In the genomic region with DNA sequence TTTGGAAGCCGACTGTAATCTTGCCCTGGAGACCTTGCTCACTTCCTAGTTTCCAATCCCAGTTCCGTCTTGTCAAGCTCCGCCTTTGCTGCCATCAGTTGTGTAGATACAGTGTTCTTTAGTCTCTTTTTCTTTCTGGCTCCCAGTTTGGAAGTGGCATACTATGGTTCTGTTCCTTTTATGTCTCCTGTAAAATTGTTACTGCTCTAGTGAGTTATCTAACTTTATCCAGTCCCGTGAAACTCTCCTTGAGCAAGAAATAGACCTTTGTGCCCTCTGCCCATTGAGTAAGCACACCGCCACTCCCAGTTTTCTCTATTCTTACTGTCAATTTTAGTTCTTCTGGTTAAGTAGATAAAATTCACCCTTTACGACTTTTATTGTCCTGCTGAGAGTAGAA, we compare ENCODE assay signal across 41 mouse cellular contexts. TPM values are rescaled to one million over a fixed set of nuclear protein-coding genes. Genes with fewer than 3 reads are reported as not detected.
DNase-seq lines count a peak whose midpoint lies in the region; ATAC-seq and TF ChIP-seq lines count a peak whose summit lies in the region.
"Had no signal": no experiment of that assay in that cellular context is flagged by ENCODE, and none has a peak within 500 bp of the region (broad histone marks: within the 10 kb centered on the region; RNA-seq: fewer than 3 reads in every experiment).

No protein-coding gene starts in this region.

- WGBS in liver, adult 2 months, result 39% methylated on average over 6 of the region's 6 CpGs
- WGBS in liver, embryonic 12.5 days (ENCODE audit: insufficient replicate concordance), result 81% methylated on average over 6 of the region's 6 CpGs
- WGBS in intestine, embryonic 15.5 days, result 66% methylated on average over 6 of the region's 6 CpGs
- WGBS in midbrain, postnatal 0 days, result 91% methylated on average over 6 of the region's 6 CpGs
- 87% methylated on average over 6 of the region's 6 CpGs for WGBS in hindbrain, embryonic 16.5 days

- H3K27me3 ChIP-seq in liver, adult 2 months (ENCODE audit: control insufficient read depth, insufficient read depth, low read length), result no peaks in the 10 kb centered on the region
- no peaks in the 10 kb centered on the region for H3K27me3 ChIP-seq in liver, embryonic 12.5 days (replicated peaks)
- no peaks in the 10 kb centered on the region for H3K27me3 ChIP-seq in intestine, embryonic 15.5 days (replicated peaks)
- H3K27me3 ChIP-seq in midbrain, postnatal 0 days (ENCODE audit: insufficient read depth, low read length), result no peaks in the 10 kb centered on the region
- no peaks in the 10 kb centered on the region for H3K27me3 ChIP-seq in hindbrain, embryonic 16.5 days (replicated peaks; ENCODE audit: control insufficient read depth, insufficient read depth, low read length)
- H3K27me3 ChIP-seq: embryonic facial prominence, embryonic 13.5 days; forebrain, embryonic 15.5 days; heart, embryonic 12.5 days; limb, embryonic 12.5 days; liver, embryonic 15.5 days; lung, embryonic 15.5 days; neural tube, embryonic 15.5 days had no signal

- peak; percentile 74 for DNase-seq in liver, adult 2 months (ENCODE audit: extremely low read depth, low read depth, low spot score)
- peak; percentile 17 for DNase-seq in brain, adult 2 months (ENCODE audit: low read depth, low spot score)
- DNase-seq in midbrain, postnatal 0 days (ENCODE audit: low spot score), result no peak
- DNase-seq: adrenal gland, adult 2 months; B cell, adult 2 months; cerebellum, adult 11-12 months; cerebellum, adult 9-11 months; gastrocnemius, postnatal 25 days; heart, postnatal 4 days; kidney, postnatal 36 days; layer of hippocampus, adult 9-11 months; lung, postnatal 4 days; midbrain, embryonic 14.5 days; right cerebral cortex, postnatal 25 days; spleen, adult 18-20 months; thymus, adult 18-20 months; thymus, postnatal 25 days had no signal

- H3K27ac ChIP-seq in liver, adult 2 months (replicated peaks; ENCODE audit: insufficient read depth, low read depth, low read length), result peak overlapping the region; percentile 54; the same call in 1 of the 2 replicates
- H3K27ac ChIP-seq in liver, embryonic 12.5 days, result no peak overlapping the region
- peak overlapping the region; percentile 77 for H3K27ac ChIP-seq in intestine, embryonic 15.5 days
- no peak overlapping the region for H3K27ac ChIP-seq in midbrain, postnatal 0 days (ENCODE audit: low read depth, low read length)
- no peak overlapping the region for H3K27ac ChIP-seq in hindbrain, embryonic 16.5 days (ENCODE audit: low read depth, low read length)
- H3K27ac ChIP-seq: embryonic facial prominence, embryonic 13.5 days; forebrain, embryonic 10.5 days; forebrain, embryonic 15.5 days; hindbrain, embryonic 14.5 days; limb, embryonic 12.5 days; lung, embryonic 15.5 days; neural tube, embryonic 15.5 days had no signal

- no peak for TF ChIP-seq POLR2A in liver, adult 2 months (IDR thresholded peaks at IDR 0.05; ENCODE audit: extremely low read depth, insufficient read depth, low read length)

- no peak overlapping the region for H3K4me2 ChIP-seq in liver, embryonic 12.5 days
- no peak overlapping the region for H3K4me2 ChIP-seq in intestine, embryonic 15.5 days (replicated peaks)
- H3K4me2 ChIP-seq in midbrain, postnatal 0 days (ENCODE audit: low read depth, low read length, poor library complexity, severe bottlenecking), result no peak overlapping the region
- H3K4me2 ChIP-seq in hindbrain, embryonic 16.5 days (ENCODE audit: low read length), result no peak overlapping the region
- H3K4me2 ChIP-seq: embryonic facial prominence, embryonic 13.5 days; forebrain, embryonic 15.5 days; heart, embryonic 12.5 days; hindbrain, embryonic 14.5 days; limb, embryonic 12.5 days; liver, embryonic 15.5 days; lung, embryonic 15.5 days; neural tube, embryonic 15.5 days had no signal

- no peak for TF ChIP-seq CTCF in liver, adult 2 months (IDR thresholded peaks at IDR 0.05; ENCODE audit: low read depth, low read length)
- no peak for TF ChIP-seq CTCF in midbrain, postnatal 0 days (IDR thresholded peaks at IDR 0.05)

- no peaks in the 10 kb centered on the region for H3K36me3 ChIP-seq in liver, adult 2 months (ENCODE audit: control insufficient read depth, insufficient read depth, low read length)
- H3K36me3 ChIP-seq in liver, embryonic 12.5 days, result peaks cover 100% of the 10 kb centered on the region
- peaks cover 25% of the 10 kb centered on the region; the same call in 1 of the 2 replicates for H3K36me3 ChIP-seq in intestine, embryonic 15.5 days
- H3K36me3 ChIP-seq in midbrain, postnatal 0 days (ENCODE audit: insufficient read depth, low read length), result no peaks in the 10 kb centered on the region
- no peaks in the 10 kb centered on the region for H3K36me3 ChIP-seq in hindbrain, embryonic 16.5 days (ENCODE audit: control insufficient read depth, insufficient read depth, low read length)

- H3K4me3 ChIP-seq in liver, adult 2 months (ENCODE audit: insufficient read depth, low read depth, low read length), result no peak overlapping the region
- H3K4me3 ChIP-seq in liver, embryonic 12.5 days, result no peak overlapping the region
- no peak overlapping the region for H3K4me3 ChIP-seq in intestine, embryonic 15.5 days (replicated peaks)
- H3K4me3 ChIP-seq in midbrain, postnatal 0 days (ENCODE audit: low read depth, low read length), result no peak overlapping the region
- no peak overlapping the region for H3K4me3 ChIP-seq in hindbrain, embryonic 16.5 days (ENCODE audit: low read length)
- H3K4me3 ChIP-seq: embryonic facial prominence, embryonic 13.5 days; forebrain, embryonic 10.5 days; forebrain, embryonic 15.5 days; heart, embryonic 12.5 days; limb, embryonic 12.5 days; liver, embryonic 15.5 days; lung, embryonic 15.5 days; neural tube, embryonic 15.5 days had no signal

- ATAC-seq in liver, embryonic 12.5 days, result no peak
- ATAC-seq in intestine, embryonic 15.5 days, result peak; percentile 76
- peak; percentile 23; the same call in 1 of the 2 replicates for ATAC-seq in megakaryocyte, adult 5-6 weeks (ENCODE audit: poor library complexity, severe bottlenecking)
- no peak for ATAC-seq in midbrain, postnatal 0 days (ENCODE audit: low FRiP score)
- ATAC-seq in hindbrain, embryonic 16.5 days, result no peak
- ATAC-seq: activated CD4-positive, CD25-positive, alpha-beta regulatory T cell, adult 4 months; forebrain, embryonic 15.5 days; inflammation-experienced regulatory T-cells, adult 6 months had no signal

- no peaks in the 10 kb centered on the region for H3K9me3 ChIP-seq in liver, embryonic 12.5 days (replicated peaks)
- H3K9me3 ChIP-seq in intestine, embryonic 15.5 days, result no peaks in the 10 kb centered on the region
- H3K9me3 ChIP-seq in midbrain, postnatal 0 days (ENCODE audit: low read length), result no peaks in the 10 kb centered on the region
- no peaks in the 10 kb centered on the region for H3K9me3 ChIP-seq in hindbrain, embryonic 16.5 days (ENCODE audit: control insufficient read depth, low read length)
- H3K9me3 ChIP-seq: embryonic facial prominence, embryonic 13.5 days; forebrain, embryonic 10.5 days; forebrain, embryonic 15.5 days; heart, embryonic 12.5 days; limb, embryonic 12.5 days; liver, embryonic 15.5 days; lung, embryonic 15.5 days; neural tube, embryonic 15.5 days had no signal

- peaks cover 19% of the 10 kb centered on the region for H3K4me1 ChIP-seq in liver, adult 2 months (ENCODE audit: control insufficient read depth, insufficient read depth, low read length)
- H3K4me1 ChIP-seq in liver, embryonic 12.5 days, result 0 out of 2 replicates have a peak, but pooled peaks cover 6% of the 10 kb centered on the region
- 0 out of 2 replicates have a peak, but pooled peaks cover 5% of the 10 kb centered on the region for H3K4me1 ChIP-seq in intestine, embryonic 15.5 days (replicated peaks)
- no peaks in the 10 kb centered on the region for H3K4me1 ChIP-seq in midbrain, postnatal 0 days (ENCODE audit: insufficient read depth, low read length)
- no peaks in the 10 kb centered on the region for H3K4me1 ChIP-seq in hindbrain, embryonic 16.5 days (ENCODE audit: control insufficient read depth, insufficient read depth, low read depth, low read length)
- H3K4me1 ChIP-seq: embryonic facial prominence, embryonic 13.5 days; forebrain, embryonic 10.5 days; forebrain, embryonic 15.5 days; heart, embryonic 12.5 days; limb, embryonic 12.5 days; lung, embryonic 15.5 days; neural tube, embryonic 15.5 days had no signal

- no peak overlapping the region for H3K9ac ChIP-seq in liver, adult 2 months (ENCODE audit: low read depth, low read length)
- no peak overlapping the region for H3K9ac ChIP-seq in liver, embryonic 12.5 days
- H3K9ac ChIP-seq in intestine, embryonic 15.5 days, result no peak overlapping the region
- no peak overlapping the region for H3K9ac ChIP-seq in midbrain, postnatal 0 days (replicated peaks; ENCODE audit: low read length, poor library complexity, severe bottlenecking)
- no peak overlapping the region for H3K9ac ChIP-seq in hindbrain, embryonic 16.5 days (ENCODE audit: low read depth, low read length)
- H3K9ac ChIP-seq: embryonic facial prominence, embryonic 13.5 days; forebrain, embryonic 15.5 days; heart, embryonic 12.5 days; hindbrain, embryonic 14.5 days; limb, embryonic 12.5 days; liver, embryonic 15.5 days; lung, embryonic 15.5 days; neural tube, embryonic 15.5 days had no signal

- H3K79me2 ChIP-seq in liver, adult 2 months (ENCODE audit: control insufficient read depth, insufficient read depth, low read length), result no peaks in the 10 kb centered on the region

RNA-seq across cellular contexts. Expression of a gene that starts 8.8 kb away (rescaled TPM):
- total RNA-seq in liver, adult 2 months (2014; rRNA removed), result 0.34 and 0.46 TPM in 2 replicates
- polyA plus RNA-seq in liver, adult 2 months (2012; rRNA removed), result 0.04 and 0.11 TPM in 2 replicates
- 22.0 and 24.2 TPM in 2 replicates for polyA plus RNA-seq in liver, embryonic 12.5 days (2016; fragmentation: Nextera tagmentation; extraction: Ambion mirVana)
- polyA plus RNA-seq in intestine, embryonic 15.5 days (2015; fragmentation: Nextera tagmentation; extraction: Ambion mirVana), result 17.0 and 18.8 TPM in 2 replicates
- 7.3 and 8.1 TPM in 2 replicates for total RNA-seq in megakaryocyte, adult 5-6 weeks (2015)
- 19.7 and 22.0 TPM in 2 replicates for total RNA-seq in megakaryocyte, adult 5-6 weeks (2017)
- 1.6 and 1.9 TPM in 2 replicates for total RNA-seq in midbrain, postnatal 0 days (2014; rRNA removed)
- polyA plus RNA-seq in midbrain, postnatal 0 days (2015; fragmentation: Nextera tagmentation; extraction: Ambion mirVana), result 1.8 and 1.9 TPM in 2 replicates
- polyA plus RNA-seq in hindbrain, embryonic 16.5 days (2015; fragmentation: Nextera tagmentation; extraction: Ambion mirVana), result 3.6 and 3.9 TPM in 2 replicates

RNA-seq across cellular contexts. Expression of a gene that starts 8.9 kb away (rescaled TPM):
- 9.3 and 16.3 TPM in 2 replicates for total RNA-seq in liver, adult 2 months (2014; rRNA removed)
- polyA plus RNA-seq in liver, adult 2 months (2012; rRNA removed), result 5.0 and 9.4 TPM in 2 replicates
- polyA plus RNA-seq in liver, embryonic 12.5 days (2016; fragmentation: Nextera tagmentation; extraction: Ambion mirVana), result 8.9 and 9.8 TPM in 2 replicates
- 11.9 and 12.6 TPM in 2 replicates for polyA plus RNA-seq in intestine, embryonic 15.5 days (2015; fragmentation: Nextera tagmentation; extraction: Ambion mirVana)
- 20.0 and 24.7 TPM in 2 replicates for total RNA-seq in megakaryocyte, adult 5-6 weeks (2015)
- total RNA-seq in megakaryocyte, adult 5-6 weeks (2017), result 9.9 and 11.8 TPM in 2 replicates
- 21.5 and 39.0 TPM in 2 replicates for total RNA-seq in midbrain, postnatal 0 days (2014; rRNA removed)
- polyA plus RNA-seq in midbrain, postnatal 0 days (2015; fragmentation: Nextera tagmentation; extraction: Ambion mirVana), result 12.8 and 14.7 TPM in 2 replicates
- 16.2 and 16.9 TPM in 2 replicates for polyA plus RNA-seq in hindbrain, embryonic 16.5 days (2015; fragmentation: Nextera tagmentation; extraction: Ambion mirVana)

RNA-seq across cellular contexts. Expression of a gene that starts 26.0 kb away (rescaled TPM):
- 1.6 and 2.2 TPM in 2 replicates for total RNA-seq in liver, adult 2 months (2014; rRNA removed)
- polyA plus RNA-seq in liver, adult 2 months (2012; rRNA removed), result 2.5 and 2.9 TPM in 2 replicates
- polyA plus RNA-seq in liver, embryonic 12.5 days (2016; fragmentation: Nextera tagmentation; extraction: Ambion mirVana), result 2.6 and 3.7 TPM in 2 replicates
- polyA plus RNA-seq in intestine, embryonic 15.5 days (2015; fragmentation: Nextera tagmentation; extraction: Ambion mirVana), result 7.2 and 10.5 TPM in 2 replicates
- total RNA-seq in megakaryocyte, adult 5-6 weeks (2015), result 5.2 and 11.7 TPM in 2 replicates
- total RNA-seq in megakaryocyte, adult 5-6 weeks (2017), result 1.8 and 3.4 TPM in 2 replicates
- total RNA-seq in midbrain, postnatal 0 days (2014; rRNA removed), result 1.3 and 4.9 TPM in 2 replicates
- 1.3 and 1.6 TPM in 2 replicates for polyA plus RNA-seq in midbrain, postnatal 0 days (2015; fragmentation: Nextera tagmentation; extraction: Ambion mirVana)
- polyA plus RNA-seq in hindbrain, embryonic 16.5 days (2015; fragmentation: Nextera tagmentation; extraction: Ambion mirVana), result 2.5 and 3.9 TPM in 2 replicates
- total RNA-seq: gastrocnemius, adult 18-20 months had no signal
- polyA plus RNA-seq: activated CD4-positive, CD25-positive, alpha-beta regulatory T cell, adult 4 months had no signal

RNA-seq across cellular contexts. Expression of a gene that starts 35.2 kb away (rescaled TPM):
- not detected in 2 replicates for total RNA-seq in liver, adult 2 months (2014; rRNA removed)
- polyA plus RNA-seq in liver, adult 2 months (2012; rRNA removed), result not detected in 2 replicates
- polyA plus RNA-seq in liver, embryonic 12.5 days (2016; fragmentation: Nextera tagmentation; extraction: Ambion mirVana), result not detected in 2 replicates
- polyA plus RNA-seq in intestine, embryonic 15.5 days (2015; fragmentation: Nextera tagmentation; extraction: Ambion mirVana), result not detected in 2 replicates
- not detected in 2 replicates for total RNA-seq in megakaryocyte, adult 5-6 weeks (2015)
- not detected in 2 replicates for total RNA-seq in megakaryocyte, adult 5-6 weeks (2017)
- not detected in 2 replicates for total RNA-seq in midbrain, postnatal 0 days (2014; rRNA removed)
- not detected in 2 replicates for polyA plus RNA-seq in midbrain, postnatal 0 days (2015; fragmentation: Nextera tagmentation; extraction: Ambion mirVana)
- not detected in 2 replicates for polyA plus RNA-seq in hindbrain, embryonic 16.5 days (2015; fragmentation: Nextera tagmentation; extraction: Ambion mirVana)
- total RNA-seq: adrenal gland, adult 2 months; adrenal gland, postnatal 4 days; common myeloid progenitor, adult 5-6 weeks; gastrocnemius, adult 18-20 months; gastrocnemius, postnatal 25 days; heart, adult 18-20 months; heart, postnatal 4 days; left cerebral cortex, postnatal 14 days had no signal
- polyA plus RNA-seq: activated CD4-positive, CD25-positive, alpha-beta regulatory T cell, adult 4 months; adrenal gland, adult 2 months; embryonic facial prominence, embryonic 13.5 days; forebrain, embryonic 10.5 days; forebrain, embryonic 15.5 days; frontal cortex, adult 2 months; heart, embryonic 12.5 days; heart, postnatal 0 days; hindbrain, embryonic 14.5 days; kidney, embryonic 16.5 days; limb, embryonic 12.5 days; liver, embryonic 15.5 days; lung, embryonic 15.5 days; midbrain, embryonic 14.5 days; neural tube, embryonic 15.5 days; stomach, embryonic 16.5 days had no signal

RNA-seq across cellular contexts. Expression of a gene that starts 45.7 kb away (rescaled TPM):
- total RNA-seq in liver, adult 2 months (2014; rRNA removed), result 4.0 and 4.1 TPM in 2 replicates
- 2.1 and 2.7 TPM in 2 replicates for polyA plus RNA-seq in liver, adult 2 months (2012; rRNA removed)
- 7.5 and 7.6 TPM in 2 replicates for polyA plus RNA-seq in liver, embryonic 12.5 days (2016; fragmentation: Nextera tagmentation; extraction: Ambion mirVana)
- 9.8 and 10.7 TPM in 2 replicates for polyA plus RNA-seq in intestine, embryonic 15.5 days (2015; fragmentation: Nextera tagmentation; extraction: Ambion mirVana)
- 52.7 and 55.5 TPM in 2 replicates for total RNA-seq in megakaryocyte, adult 5-6 weeks (2015)
- 45.4 and 57.0 TPM in 2 replicates for total RNA-seq in megakaryocyte, adult 5-6 weeks (2017)
- total RNA-seq in midbrain, postnatal 0 days (2014; rRNA removed), result 32.3 and 36.9 TPM in 2 replicates
- polyA plus RNA-seq in midbrain, postnatal 0 days (2015; fragmentation: Nextera tagmentation; extraction: Ambion mirVana), result 8.2 and 9.2 TPM in 2 replicates
- 8.5 and 8.6 TPM in 2 replicates for polyA plus RNA-seq in hindbrain, embryonic 16.5 days (2015; fragmentation: Nextera tagmentation; extraction: Ambion mirVana)

Comparison
In these comparisons a context has a peak if more than half of its experiments do, and no peak if none do; other contexts are left out.
1. H3K27ac ChIP-seq: peak in liver, adult 2 months (single experiment) and intestine, embryonic 15.5 days (single experiment); none in liver, embryonic 12.5 days (single experiment), midbrain, postnatal 0 days (single experiment) and hindbrain, embryonic 16.5 days (single experiment).
2. ATAC-seq: peak in intestine, embryonic 15.5 days (single experiment) and megakaryocyte, adult 5-6 weeks (single experiment); none in liver, embryonic 12.5 days (single experiment), midbrain, postnatal 0 days (single experiment) and hindbrain, embryonic 16.5 days (single experiment).